Mouse (Mus musculus): ENCODE results near the gene Mpig6b.

Gene Mpig6b

GRCm38 (mm10) chr17:35066084-35066483 is at the start of gene Mpig6b:
TSS of gene Mpig6b (minus strand) at chr17:35066184.
- DNase-seq = no peak

GRCm38 (mm10) chr17:35115046-35116019 is 49.3 kb upstream of the Mpig6b start, which contains the start of gene Ly6g5b:
TSS of gene Ly6g5b (minus strand) at chr17:35115428.
- DNase-seq = no peak

- no peak for DNase-seq
These were observed 45.8 kb upstream of the Mpig6b start for GRCm38 (mm10) chr17:35111774-35112173.

GRCm38 (mm10) chr17:35108097-35108496 is 42.1 kb upstream of the Mpig6b start, which contains the start of gene Ly6g5c:
TSS of gene Ly6g5c (plus strand) at chr17:35108279.
- no peak for DNase-seq

- DNase-seq = no peak
These were observed 40.5 kb upstream of the Mpig6b start for GRCm38 (mm10) chr17:35106522-35106921.

GRCm38 (mm10) chr17:35105740-35106389 is 39.9 kb upstream of the Mpig6b start:
- peak in 1 of 2 experiments; percentile 45 for DNase-seq

- no peak for DNase-seq
These were observed 38.8 kb upstream of the Mpig6b start for GRCm38 (mm10) chr17:35104754-35105153.

- no peak for DNase-seq
These were observed 38.1 kb upstream of the Mpig6b start for GRCm38 (mm10) chr17:35104079-35104478.

- peak; percentile 75 to 82 for DNase-seq
These were observed 37.3 kb upstream of the Mpig6b start for GRCm38 (mm10) chr17:35103221-35103690.

GRCm38 (mm10) chr17:35102299-35102698 is 36.3 kb upstream of the Mpig6b start:
- DNase-seq = no peak

GRCm38 (mm10) chr17:35101161-35101560 is 35.2 kb upstream of the Mpig6b start:
- DNase-seq = no peak

- no peak for DNase-seq
These were observed 34.3 kb upstream of the Mpig6b start for GRCm38 (mm10) chr17:35100196-35100765.

- DNase-seq = no peak
These were observed 31.2 kb upstream of the Mpig6b start for GRCm38 (mm10) chr17:35097164-35097655.

- no peak for DNase-seq
These were observed 30.6 kb upstream of the Mpig6b start for GRCm38 (mm10) chr17:35096597-35096996.

GRCm38 (mm10) chr17:35094475-35095365 is 28.7 kb upstream of the Mpig6b start:
- DNase-seq = no peak

- no peak for DNase-seq
These were observed 26.6 kb upstream of the Mpig6b start for GRCm38 (mm10) chr17:35092403-35093198.

GRCm38 (mm10) chr17:35090166-35090932 is 24.4 kb upstream of the Mpig6b start:
- no peak for DNase-seq

- DNase-seq = peak; percentile 91 to 93
These were observed 23.1 kb upstream of the Mpig6b start, which contains the start of gene Abhd16a for GRCm38 (mm10) chr17:35088825-35089644. TSS of gene Abhd16a (plus strand) at chr17:35089263.

- no peak for DNase-seq
These were observed 22.2 kb upstream of the Mpig6b start for GRCm38 (mm10) chr17:35088151-35088550.
